Mouse (Mus musculus) C2C12 (cell line): ENCODE measurements at regions not wholly inside any gene's neighbourhood (a gene's known extent, or its start where the extent isn't known, plus 50 kb on each side); places are given as distances from the start of the nearest gene placed in this dataset.

Experiments used
- H3K27me3 ChIP-seq: one replicate; pipeline ENCODE4 v1.6.1; 2011; ENCODE audit not compliant: control insufficient read depth, insufficient read depth, insufficient read length
- H3K36me3 ChIP-seq: one replicate; pipeline ENCODE4 v1.6.1; 2011; ENCODE audit not compliant: control insufficient read depth, insufficient read depth
- H3K4me3 ChIP-seq: one replicate; pipeline ENCODE4 v1.5.1; 2011; ENCODE audit warnings: mild to moderate bottlenecking, control low read depth; ENCODE audit not compliant: poor library complexity, insufficient read depth, severe bottlenecking
- H3K79me2 ChIP-seq: one replicate; pipeline ENCODE4 v1.6.1; 2011; ENCODE audit not compliant: control insufficient read depth, insufficient read depth
- H3K79me3 ChIP-seq: one replicate; pipeline ENCODE4 v1.6.1; 2011; ENCODE audit warnings: low read depth, control low read depth
- H3ac ChIP-seq: one replicate; pipeline ENCODE3; 2011; ENCODE audit warnings: low read depth; ENCODE audit not compliant: control insufficient read depth, insufficient read length
- CEBPB ChIP-seq: IDR thresholded peaks from one replicate; pipeline ENCODE4 v1.6.1; 2011; ENCODE audit warnings: low read depth, mild to moderate bottlenecking, control low read depth, moderate library complexity
- CTCF ChIP-seq: IDR thresholded peaks from one replicate; pipeline ENCODE4 v1.5.1; 2011; ENCODE audit not compliant: control insufficient read depth, insufficient read depth, insufficient read length
- FOSL1 ChIP-seq: IDR thresholded peaks from one replicate; pipeline ENCODE4 v1.8.0; 2011; ENCODE audit warnings: mild to moderate bottlenecking, low read length; ENCODE audit not compliant: poor library complexity, insufficient read depth, severe bottlenecking
- MAX ChIP-seq: IDR thresholded peaks from one replicate; pipeline ENCODE4 v1.6.1; 2011; ENCODE audit warnings: mild to moderate bottlenecking, control low read depth
- MYOD1 ChIP-seq: IDR thresholded peaks from one replicate; pipeline ENCODE4 v1.6.1; 2011; ENCODE audit warnings: low read depth; ENCODE audit not compliant: control insufficient read depth, insufficient read length
- MYOG ChIP-seq: IDR thresholded peaks from one replicate; pipeline ENCODE4 v1.6.1; 2011; ENCODE audit not compliant: control insufficient read depth, insufficient read length; ENCODE audit errors: extremely low read depth
- USF1 ChIP-seq: IDR thresholded peaks from one replicate; pipeline ENCODE4 v1.6.1; 2011; ENCODE audit warnings: low read depth, mild to moderate bottlenecking, control low read depth, moderate library complexity

DNA sequence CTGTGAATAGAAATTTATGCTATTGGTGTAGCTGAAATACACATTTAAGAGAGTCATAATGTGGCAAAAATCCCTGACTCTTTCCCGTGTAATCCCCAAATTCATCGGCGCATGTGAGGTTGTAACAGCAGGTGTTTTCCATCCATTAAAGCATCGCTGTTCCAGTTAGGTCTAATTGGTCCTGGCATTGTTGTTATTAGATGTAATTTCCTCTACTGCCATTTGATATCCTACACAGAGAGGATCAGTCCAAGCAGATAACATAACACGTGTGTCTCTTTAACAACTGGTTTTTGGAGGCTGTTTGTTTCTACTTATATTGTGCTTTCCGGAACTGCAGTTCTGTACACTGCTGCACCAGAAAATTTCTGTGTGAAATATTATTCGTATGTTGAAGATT, 101.8 kb downstream of the Vgll3 start:
- Histone ChIP-seq H3ac (no peak overlapping the region), H3K36me3 (no peaks in the 10 kb centered on the region), H3K79me3 (no peaks in the 10 kb centered on the region), H3K4me3 (no peak overlapping the region), H3K79me2 (no peaks in the 10 kb centered on the region), H3K27me3 (no peaks in the 10 kb centered on the region)
- TF ChIP-seq MAX (no peak), CTCF (no peak), CEBPB (no peak), FOSL1 (no peak), USF1 (no peak), MYOD1 (no peak)

DNA sequence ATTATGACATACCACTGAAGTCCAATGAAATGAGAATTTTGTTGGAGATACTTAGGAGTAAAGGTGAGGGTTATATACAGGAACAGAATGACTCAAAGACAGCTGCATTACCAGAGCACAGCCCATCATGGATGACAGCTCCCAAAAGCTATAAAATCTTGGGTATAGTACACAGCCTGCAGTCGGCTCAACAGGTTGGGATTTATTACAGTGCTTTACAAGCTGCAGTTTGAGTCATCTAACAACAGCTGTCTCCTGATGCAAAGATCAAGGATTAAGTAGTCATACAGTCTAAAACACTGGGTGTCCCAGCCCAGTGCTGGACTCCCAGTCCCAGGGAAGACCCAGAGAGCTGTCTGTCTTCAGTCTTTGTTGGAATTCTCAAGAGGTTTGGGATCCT, 110.9 kb downstream of the Vgll3 start:
- H3K36me3 ChIP-seq = no peaks in the 10 kb centered on the region
- H3K27me3 ChIP-seq = no peaks in the 10 kb centered on the region
- no peak overlapping the region for H3ac ChIP-seq
- TF ChIP-seq MYOD1 (peak; percentile 74), CTCF (no peak)
- H3K79me2 ChIP-seq = no peaks in the 10 kb centered on the region
- H3K79me3 ChIP-seq = no peaks in the 10 kb centered on the region
- H3K4me3 ChIP-seq = no peak overlapping the region

DNA sequence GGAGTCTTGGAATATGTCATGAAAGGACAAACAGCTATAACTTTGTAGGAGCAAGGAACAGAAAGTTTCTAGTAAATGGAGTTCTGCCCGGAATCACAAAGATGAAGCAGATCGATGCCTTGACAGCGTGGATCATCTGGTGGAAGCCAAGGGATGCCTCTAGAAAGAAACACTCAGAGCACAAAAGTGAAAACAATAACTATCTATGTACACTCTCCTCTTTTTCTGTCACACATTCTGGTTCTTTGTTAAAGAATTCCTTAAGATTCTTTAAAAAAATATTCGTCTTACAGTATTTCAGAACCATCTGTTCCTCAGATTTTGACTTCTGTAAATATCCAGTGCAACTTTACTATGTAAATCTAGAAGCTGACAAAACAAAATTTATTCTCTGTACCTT, 148.8 kb downstream of the Vgll3 start:
- TF ChIP-seq FOSL1 (no peak), MAX (no peak), CEBPB (no peak), USF1 (no peak)
- H3ac ChIP-seq = no peak overlapping the region
- no peaks in the 10 kb centered on the region for H3K79me2 ChIP-seq
- no peaks in the 10 kb centered on the region for H3K27me3 ChIP-seq
- no peaks in the 10 kb centered on the region for H3K36me3 ChIP-seq
- H3K79me3 ChIP-seq = no peaks in the 10 kb centered on the region
- no peak overlapping the region for H3K4me3 ChIP-seq

DNA sequence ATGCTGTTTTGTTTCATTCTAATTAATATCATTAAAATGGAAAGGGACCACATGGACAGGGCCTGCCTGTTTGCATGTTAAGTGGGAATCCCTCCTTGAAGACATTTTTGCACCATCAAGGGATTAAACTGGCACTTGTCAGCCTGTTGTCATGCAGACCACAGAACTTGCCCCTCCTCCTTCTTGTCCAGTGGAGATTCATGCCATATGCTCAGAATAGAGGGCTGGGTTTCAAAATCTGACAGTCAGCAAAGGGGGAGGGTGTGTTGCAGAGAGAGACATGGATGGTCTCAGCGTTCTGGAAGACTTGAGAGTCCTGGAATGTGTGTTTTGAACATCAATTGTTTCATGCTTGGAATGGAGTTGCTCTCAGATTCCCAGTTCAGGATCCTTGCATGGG, 149.2 kb downstream of the Vgll3 start:
- no peak overlapping the region for H3ac ChIP-seq
- H3K4me3 ChIP-seq = no peak overlapping the region
- H3K79me3 ChIP-seq = no peaks in the 10 kb centered on the region
- H3K27me3 ChIP-seq = no peaks in the 10 kb centered on the region
- no peaks in the 10 kb centered on the region for H3K36me3 ChIP-seq
- H3K79me2 ChIP-seq = no peaks in the 10 kb centered on the region
- TF ChIP-seq MYOD1 (no peak), CTCF (no peak), USF1 (no peak), CEBPB (no peak), MAX (no peak), FOSL1 (no peak), MYOG (no peak)

DNA sequence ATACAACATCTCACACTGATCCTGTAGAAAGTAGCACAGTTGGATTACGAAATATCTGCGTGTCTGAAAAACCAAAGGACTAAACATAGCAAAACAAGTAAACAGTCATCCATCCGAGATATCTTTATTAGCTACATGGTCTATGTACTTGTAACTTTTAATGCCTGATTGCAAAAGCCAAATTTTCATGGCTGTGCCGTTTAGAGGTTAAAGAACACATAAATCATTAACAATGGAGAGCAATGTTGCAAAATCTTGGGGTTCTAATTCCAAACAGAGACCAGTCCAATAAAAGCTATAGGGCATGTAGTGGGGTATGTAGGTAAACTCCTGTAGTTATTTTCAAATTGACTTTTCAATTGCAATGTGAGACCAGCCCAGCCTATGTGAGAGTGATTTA, 162.0 kb downstream of the Vgll3 start:
- Histone ChIP-seq H3K4me3 (no peak overlapping the region), H3K36me3 (no peaks in the 10 kb centered on the region), H3K27me3 (no peaks in the 10 kb centered on the region), H3ac (no peak overlapping the region), H3K79me2 (no peaks in the 10 kb centered on the region), H3K79me3 (no peaks in the 10 kb centered on the region)
- TF ChIP-seq USF1 (no peak), CTCF (no peak), MYOD1 (no peak), FOSL1 (no peak), MYOG (no peak)

DNA sequence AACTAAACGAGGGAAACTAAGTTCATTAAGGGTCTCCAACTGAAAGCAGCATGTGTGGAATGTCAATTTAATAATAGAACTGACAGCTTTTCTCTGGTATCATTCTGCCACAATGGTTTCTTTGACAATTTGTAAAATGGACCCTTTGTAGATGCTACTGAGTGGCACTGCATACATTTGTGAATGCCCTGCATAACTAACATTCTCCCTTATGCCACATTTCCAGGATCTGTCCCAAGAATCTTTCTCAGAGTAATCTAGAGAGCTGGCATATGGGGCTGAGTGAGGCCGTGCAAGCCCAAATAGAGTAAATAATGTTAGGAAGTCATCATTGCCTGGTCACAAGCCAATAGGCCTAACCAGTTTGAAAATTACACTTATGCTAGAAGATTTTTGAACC, 172.1 kb downstream of the Vgll3 start:
- Histone ChIP-seq H3K27me3 (no peaks in the 10 kb centered on the region), H3K79me3 (no peaks in the 10 kb centered on the region), H3ac (no peak overlapping the region), H3K36me3 (no peaks in the 10 kb centered on the region), H3K79me2 (no peaks in the 10 kb centered on the region), H3K4me3 (no peak overlapping the region)
- no peak for TF ChIP-seq USF1
- no peak for TF ChIP-seq CEBPB
- no peak for TF ChIP-seq MYOD1
- no peak for TF ChIP-seq MAX
- no peak for TF ChIP-seq MYOG
- TF ChIP-seq CTCF = no peak
- TF ChIP-seq FOSL1 = no peak

DNA sequence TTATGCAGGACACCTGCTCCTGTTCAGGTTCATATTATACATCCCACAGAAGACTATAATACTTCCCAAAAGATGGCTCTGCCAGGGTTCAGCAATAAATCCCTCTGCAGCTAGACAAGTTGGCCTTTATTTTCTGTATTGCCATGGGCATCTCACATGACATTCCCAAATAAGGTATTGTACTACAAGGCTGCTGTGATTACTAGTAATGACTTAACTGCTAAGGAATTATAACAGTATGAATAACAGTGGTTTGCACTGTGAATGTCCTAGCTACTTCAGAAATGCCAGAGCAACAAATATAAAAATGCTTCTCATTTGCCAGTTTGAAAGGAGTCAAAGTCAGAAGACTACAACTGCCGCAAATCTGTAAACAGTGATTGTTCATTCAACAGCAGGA, 184.3 kb downstream of the Vgll3 start:
- TF ChIP-seq FOSL1 (no peak), CTCF (no peak), MYOG (no peak), MYOD1 (no peak), CEBPB (no peak), USF1 (no peak), MAX (no peak)
- no peaks in the 10 kb centered on the region for H3K79me3 ChIP-seq
- H3K36me3 ChIP-seq = no peaks in the 10 kb centered on the region
- H3ac ChIP-seq = no peak overlapping the region
- no peaks in the 10 kb centered on the region for H3K27me3 ChIP-seq
- H3K79me2 ChIP-seq = no peaks in the 10 kb centered on the region
- no peak overlapping the region for H3K4me3 ChIP-seq
